Mouse (Mus musculus): ENCODE measurements around the gene Ttll5.

Gene Ttll5

GRCm38 (mm10) chr12:85824438-85825264, at the start of gene Ttll5, which contains the start of gene Erg28:
Gene Ttll5, plus strand, starts transcription at chr12:85824659.
Gene Erg28, minus strand, starts transcription at chr12:85824550.
- DNase-seq: peak; percentile 95

DNA sequence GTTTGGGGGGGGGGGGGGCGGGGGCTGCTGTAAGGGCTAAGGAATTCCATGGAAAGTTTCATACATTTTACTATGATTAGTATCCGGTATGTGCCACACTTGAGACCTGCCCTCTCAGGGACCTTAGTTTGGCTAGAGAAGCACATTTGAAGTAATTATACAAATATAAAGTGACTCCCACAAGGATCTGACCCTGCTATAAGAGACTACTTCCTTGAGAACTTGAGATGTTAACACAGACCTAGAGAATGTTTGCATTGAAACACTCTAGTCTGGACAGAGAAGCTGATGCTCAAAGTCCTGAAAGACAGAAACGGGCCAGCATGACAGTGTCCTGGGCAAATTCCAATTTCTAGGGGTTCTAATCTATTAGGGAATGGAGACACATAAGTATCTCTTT, 45.5 kb upstream of the Ttll5 start:
- DNase-seq: no peak

DNA sequence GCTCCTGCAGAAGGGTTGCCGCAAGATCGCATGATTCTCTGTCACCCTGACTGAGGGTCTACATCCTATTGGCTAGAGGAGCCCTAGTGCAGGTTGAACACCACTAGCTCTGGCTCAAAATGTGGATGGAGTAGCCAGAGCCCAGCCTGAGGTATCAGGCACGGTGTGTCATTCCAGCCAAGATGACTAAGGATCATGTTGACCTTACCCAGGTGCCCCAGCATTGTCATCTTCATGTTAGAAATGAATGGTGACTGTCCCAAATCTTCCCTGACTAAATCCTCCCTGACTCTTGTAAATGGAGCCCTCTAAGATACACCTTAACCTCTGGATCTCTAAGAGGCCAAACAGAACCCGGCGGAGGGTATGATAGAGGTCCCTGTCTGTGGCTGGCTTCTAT, 44.8 kb upstream of the Ttll5 start:
- DNase-seq: no peak

- DNase-seq: no peak
Measured at GRCm38 (mm10) chr12:85781606-85782005, 42.9 kb upstream of the Ttll5 start.

DNA sequence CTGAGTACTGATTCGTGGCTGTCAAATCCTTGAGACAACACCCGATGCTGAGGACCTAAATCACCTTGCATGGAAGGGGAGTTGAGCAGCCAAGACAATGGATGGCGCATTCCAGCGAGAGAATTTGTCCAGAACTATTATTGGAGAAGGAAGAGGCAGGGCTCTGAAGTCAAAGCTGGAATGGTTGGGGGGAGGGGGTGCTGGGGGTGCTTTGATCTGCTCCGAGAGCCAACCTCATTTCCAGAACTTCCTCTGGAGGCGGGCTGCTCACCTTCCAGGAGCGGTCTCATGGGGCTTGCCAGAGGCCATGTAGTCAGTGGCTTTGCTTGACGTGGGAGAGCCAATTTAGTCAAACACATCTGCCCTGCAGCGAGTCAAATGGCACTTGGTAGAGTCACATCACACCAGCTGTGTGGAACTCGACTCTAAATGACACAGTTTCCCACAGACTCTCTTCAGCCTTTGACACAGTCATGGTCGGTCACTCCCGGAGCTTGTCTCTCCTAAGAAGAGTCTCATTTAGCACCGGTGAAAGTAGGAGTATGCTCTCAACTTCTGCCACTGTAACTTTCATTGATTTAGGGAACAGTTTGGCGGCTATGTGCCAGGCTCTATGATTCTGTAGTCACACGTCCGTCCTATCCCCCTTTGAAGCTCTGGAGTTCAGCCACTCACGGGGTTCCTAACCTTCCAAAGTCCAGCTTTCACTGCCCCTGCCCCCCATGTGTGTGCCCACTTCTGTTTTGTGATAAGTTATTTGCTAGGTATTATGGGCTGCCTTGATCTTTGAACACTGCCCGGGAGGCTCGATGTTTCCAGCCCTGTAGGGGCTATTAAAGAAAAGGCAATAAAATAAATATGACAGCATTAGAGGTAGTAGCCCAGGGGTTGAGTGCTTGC, 39.3 kb upstream of the Ttll5 start:
- DNase-seq: peak; percentile 19

DNA sequence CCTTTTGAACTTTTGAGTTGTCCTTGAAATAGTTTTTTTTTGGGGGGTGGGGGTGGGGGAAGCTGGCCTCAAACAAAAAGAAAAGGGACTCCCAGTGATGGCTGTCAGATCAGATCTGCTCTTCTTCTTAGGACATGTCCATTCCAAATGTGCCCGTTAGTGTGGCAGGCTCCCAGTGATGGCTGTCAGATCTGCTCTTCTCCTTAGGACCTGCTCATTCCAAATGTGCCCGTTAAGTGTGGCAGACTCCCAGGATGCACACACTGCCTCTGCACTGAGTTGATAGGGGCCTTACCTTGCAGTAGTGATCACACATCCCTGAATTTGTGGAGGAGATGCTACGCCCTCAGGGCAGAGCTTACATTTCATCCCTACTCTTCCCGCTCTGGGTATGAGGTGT, 32.3 kb upstream of the Ttll5 start:
- DNase-seq: no peak

DNA sequence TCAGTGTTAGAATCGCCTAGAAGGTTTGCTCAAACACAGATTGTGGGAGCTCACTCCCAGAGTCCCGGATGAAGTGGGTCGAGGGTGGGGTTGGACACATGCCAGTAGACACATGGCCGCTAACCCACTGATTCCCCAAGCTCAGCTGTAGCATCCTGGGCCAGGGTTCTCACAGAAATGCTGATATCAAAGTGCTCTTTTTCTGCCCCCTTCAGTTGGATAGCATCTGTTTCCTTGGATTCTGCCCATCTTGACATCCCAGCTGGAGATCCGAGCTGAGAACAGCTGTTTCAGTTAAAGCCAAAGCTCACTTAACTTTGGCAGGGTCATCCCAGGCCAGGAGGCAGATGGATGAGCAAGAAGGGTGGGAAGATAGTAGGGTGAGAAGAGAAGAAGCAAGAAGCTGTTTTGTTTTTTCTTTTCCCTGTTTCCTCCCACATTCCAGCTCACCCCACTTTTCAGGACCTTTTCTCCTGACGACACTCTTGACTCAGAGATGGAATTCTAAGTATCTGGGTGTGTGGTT, 31.6 kb upstream of the Ttll5 start:
- no peak for DNase-seq

GRCm38 (mm10) chr12:85794094-85794493, 30.4 kb upstream of the Ttll5 start:
- no peak for DNase-seq

DNA sequence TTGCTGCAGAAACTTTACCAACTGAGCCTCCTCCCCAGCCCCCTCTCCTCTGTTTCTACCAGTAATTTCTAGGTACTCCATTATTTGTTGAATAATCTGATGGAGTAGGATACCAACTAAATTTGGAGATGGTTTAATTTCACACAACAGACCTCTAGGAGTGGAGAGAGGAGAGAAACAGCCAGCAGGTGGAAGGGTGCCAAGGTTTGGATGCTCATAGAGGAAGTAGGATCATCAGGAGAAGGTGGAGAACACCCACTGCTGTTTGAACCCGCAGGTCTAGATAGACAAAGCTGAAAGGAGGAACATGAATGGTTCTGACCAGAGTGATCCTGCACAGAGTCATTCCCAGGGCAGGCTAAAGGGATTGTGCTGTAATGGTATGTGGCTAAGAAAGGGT, 28.9 kb upstream of the Ttll5 start:
- DNase-seq: no peak

GRCm38 (mm10) chr12:85800031-85800430, 24.4 kb upstream of the Ttll5 start:
- DNase-seq: no peak

DNA sequence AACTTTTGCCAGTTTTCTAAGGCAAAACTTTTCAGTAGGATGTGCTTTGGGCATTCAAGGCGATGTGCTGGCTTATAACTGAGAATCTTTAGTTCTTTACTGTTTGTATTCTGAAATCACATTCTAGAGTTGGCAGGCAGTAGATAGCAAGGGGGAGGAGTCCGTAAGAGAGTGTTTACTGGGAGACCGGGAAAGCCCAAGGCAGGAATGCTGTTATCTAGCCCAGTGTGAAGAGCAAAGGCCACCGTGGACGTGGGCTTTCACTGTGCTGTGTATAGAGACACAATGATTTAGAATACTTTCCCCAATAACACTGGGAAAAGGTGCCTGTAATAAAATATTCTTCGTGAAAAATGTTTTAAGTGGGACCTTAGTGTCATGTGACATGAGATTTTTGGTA, 14.7 kb upstream of the Ttll5 start:
- DNase-seq: no peak

GRCm38 (mm10) chr12:85810959-85811358, 13.5 kb upstream of the Ttll5 start:
- no peak for DNase-seq

- no peak for DNase-seq
Measured at GRCm38 (mm10) chr12:85811676-85812075, 12.8 kb upstream of the Ttll5 start.

DNA sequence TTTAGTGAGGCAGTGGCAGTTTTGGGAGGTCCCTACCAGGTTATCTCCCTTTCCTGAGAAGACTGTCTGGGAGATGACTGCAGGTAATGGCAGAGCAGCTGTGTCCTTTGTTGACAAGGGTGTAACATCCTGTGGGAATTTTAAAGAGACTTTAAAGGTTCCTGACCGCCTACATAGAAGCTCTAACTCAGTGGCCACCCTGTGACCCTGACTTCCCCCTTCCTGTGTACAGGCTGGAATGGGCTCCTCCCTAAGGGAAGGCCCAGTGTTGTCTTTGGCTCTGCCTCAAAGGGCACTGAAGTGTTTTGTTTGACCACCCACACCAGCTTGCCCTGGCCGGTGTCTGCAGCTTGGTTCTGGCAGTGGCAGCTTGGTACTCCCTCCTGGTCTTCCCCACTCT, 10.9 kb upstream of the Ttll5 start:
- peak; percentile 49 for DNase-seq

DNA sequence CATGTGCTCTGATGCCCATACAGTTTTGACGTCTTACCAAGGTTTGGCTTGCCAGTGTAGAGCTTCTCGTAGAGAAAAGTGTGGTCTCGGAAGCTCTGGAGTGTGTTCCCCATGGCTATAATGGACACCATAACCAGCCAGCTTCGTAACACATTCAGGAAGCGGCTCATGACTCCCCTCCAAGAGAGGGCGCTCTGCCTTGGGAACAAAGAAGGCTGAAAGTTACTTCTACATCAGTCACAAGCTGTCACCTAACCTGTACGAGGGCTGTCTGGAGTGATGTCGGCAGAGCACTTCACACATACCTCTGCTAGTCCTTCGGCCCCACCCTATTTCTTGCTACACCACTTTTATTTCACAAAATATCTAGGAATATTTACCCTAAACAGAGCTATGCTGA, 2.4 kb upstream of the Ttll5 start:
- DNase-seq: no peak

DNA sequence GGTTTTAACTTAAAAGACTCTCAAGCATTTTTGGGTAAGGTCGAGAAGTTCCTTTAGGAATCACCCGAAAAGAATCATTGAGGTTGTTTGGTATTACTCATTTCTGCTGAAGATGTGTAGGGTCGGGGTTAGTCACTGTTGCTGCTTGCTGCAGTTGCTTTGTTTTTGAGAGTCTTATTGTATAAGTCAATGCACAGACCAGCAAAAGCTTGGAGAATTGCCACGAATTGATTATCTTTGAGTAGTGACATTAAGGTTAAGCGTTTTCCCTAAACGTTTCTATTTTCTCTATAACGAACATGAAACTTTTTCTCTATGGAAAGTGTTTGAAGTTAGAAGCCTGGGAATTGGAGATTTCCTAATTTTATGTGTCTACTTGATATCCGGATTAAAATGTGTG, 902 bp downstream of the Ttll5 start:
- no peak for DNase-seq

- DNase-seq: no peak
Measured at GRCm38 (mm10) chr12:85825822-85826221, 1.4 kb downstream of the Ttll5 start.

- no peak for DNase-seq
Measured at GRCm38 (mm10) chr12:85828856-85829255, 4.4 kb downstream of the Ttll5 start.

- DNase-seq: no peak
Measured at GRCm38 (mm10) chr12:85829866-85830265, 5.4 kb downstream of the Ttll5 start.

DNA sequence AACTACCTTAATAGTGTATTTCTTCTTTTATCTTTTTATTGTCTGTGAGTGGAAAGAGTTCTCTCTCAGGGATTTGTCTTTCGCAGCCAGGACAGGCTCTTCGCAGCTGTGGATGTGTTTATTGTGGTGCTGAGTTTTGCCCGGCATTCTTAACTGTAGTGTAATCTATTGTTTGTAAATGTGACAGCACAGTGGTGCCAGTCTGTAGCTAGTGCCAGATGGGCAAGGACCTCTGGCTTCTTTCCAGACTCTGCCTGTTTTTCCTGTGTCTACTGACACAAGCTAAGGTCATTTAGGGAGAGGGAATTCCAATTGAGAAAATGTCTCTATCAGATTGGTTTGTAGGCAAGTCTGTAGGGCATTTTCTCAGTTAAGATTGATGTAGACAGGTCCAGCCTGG, 6.2 kb downstream of the Ttll5 start:
- DNase-seq: no peak

DNA sequence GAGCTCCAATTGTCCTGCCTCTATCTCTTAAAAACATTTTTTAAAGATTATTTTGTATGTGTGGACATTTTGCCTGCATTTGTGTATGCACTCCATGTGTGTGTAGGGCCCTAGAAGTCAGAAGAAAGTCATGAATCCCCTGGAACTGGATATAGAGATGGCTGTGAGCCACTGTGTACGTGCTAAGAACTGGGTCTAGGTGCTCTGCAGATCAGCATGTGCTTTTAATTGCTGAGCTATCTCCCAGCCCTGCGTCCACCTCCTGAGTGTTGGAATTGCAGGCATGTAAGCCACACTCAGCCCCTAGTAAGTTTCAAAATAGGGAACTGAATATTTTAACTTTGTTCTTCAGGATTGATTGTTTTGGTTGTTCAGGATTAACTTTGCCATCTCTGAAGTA, 10.1 kb downstream of the Ttll5 start:
- DNase-seq: no peak

DNA sequence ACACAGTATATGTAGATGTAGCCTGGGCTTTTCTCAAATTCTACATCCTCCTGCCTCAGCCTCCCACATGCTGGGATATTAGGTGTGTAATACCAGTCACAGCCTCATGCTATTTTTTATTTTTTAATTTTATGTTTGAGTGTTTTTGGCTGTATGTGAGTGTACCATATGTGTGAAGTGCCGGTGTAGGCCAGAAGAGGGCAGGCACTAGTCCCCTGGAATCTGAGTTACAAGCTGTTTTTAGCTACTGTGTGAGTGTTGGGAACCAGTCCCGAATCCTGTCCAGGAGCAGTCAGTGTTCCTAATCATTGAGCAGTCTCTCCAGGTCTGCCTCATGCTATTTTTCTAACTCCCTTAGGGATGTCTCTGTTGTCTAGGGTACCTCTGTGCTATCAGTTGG, 13.3 kb downstream of the Ttll5 start:
- DNase-seq: no peak

DNA sequence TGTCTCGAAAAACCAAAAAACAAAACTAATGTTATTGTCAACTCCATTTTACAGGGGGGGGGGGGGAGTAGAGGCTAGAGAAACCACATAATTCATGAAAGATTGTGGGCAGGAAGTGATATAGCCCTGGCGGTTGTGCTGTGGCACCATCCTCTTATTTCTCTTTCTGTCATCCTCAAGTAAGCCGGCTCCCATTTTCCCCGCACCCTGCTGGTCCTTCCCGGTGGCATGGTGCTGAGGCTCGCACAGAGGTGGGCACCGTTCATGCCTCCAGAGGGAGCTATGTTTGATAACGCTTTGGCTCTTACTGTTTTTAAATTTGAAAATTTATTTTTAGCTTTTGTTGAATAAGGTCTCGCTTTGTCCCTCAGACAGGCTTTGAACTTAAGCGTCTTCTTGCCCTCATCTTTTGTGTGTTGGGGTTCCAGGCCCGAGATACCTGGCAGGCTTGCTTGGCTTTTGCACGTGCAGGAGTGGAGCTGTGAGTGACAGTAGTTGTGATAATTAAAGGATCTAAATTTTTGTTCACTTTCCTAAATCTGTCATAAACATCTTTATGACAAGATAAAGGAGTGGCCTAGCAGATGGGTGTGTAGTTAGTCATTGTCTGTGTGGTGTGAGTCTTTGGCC, 15.0 kb downstream of the Ttll5 start:
- DNase-seq: no peak

All from kidney, adult 18-20 months (tissue).